Mouse (Mus musculus) spleen, adult 12 weeks (tissue): ENCODE measurements around the gene Tspan14.

Experiments
- DNase-seq: peaks from one replicate; pipeline ENCODE4 v3.0.0; 2022; ENCODE audit warnings: low spot score

The Tspan14 gene

DNA sequence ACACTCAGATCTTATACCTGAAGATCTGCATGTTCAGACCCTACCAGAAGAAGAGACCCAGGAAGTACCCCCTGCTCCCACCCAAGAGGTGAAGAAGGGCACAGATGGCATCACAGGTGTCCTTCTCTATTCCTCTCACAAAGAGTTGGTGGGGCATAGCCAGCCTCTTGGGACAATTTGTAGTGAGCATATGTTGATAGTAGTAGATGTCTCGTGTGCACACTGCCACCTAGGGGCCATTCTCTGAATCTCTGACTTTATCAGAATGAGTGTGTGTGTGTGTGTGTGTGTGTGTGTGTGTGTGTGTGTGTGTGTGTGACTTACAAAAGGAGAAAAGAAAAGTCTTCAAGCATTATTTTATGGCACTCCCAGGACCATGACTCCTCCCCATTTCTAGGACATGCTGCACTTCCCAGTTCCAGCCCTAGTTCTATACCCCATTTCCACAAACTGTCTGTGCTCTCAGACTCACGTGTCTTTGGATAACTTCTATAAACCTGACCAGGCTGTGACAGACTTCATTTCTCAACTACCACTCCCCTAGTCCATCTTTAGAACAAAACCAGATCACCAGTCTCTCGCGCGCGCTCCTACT is 8.6 kb upstream of the Tspan14 start:
- peak; percentile 55 for DNase-seq

DNA sequence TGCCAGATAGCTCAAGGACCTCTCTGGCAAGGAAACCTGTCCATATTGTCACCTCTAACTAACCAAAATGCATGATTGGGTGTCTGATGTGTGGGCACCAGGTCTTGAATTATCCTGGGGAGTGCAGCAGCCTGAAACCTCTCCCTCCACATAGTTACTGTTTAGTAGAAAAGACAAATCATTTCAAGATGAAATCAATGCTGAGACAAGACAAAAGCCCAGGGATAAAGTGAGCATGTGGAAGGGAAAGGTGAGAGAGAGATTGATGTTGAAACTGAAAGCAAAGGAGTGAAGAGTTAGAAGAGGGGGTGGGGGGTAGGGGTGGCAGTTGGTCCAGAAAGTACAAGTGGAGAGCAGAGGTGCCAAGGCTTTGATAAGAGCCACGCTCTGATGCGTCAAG is 1.4 kb upstream of the Tspan14 start:
- DNase-seq: no peak

DNA sequence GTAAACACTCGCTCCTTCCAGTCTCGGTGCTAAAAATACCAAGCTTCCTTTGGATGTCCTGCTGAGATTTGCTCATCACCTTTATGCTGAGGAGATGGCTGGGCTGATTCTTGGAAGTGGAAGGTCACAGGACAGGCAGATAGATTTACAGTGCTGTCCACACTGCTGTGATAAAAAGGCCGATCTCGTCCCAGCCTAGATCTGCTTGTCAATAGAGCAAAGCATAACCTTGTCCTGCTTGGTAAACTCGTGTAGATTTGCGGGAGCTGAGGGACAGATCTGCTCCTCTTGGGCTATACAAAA is 942 bp upstream of the Tspan14 start:
- no peak for DNase-seq

DNA sequence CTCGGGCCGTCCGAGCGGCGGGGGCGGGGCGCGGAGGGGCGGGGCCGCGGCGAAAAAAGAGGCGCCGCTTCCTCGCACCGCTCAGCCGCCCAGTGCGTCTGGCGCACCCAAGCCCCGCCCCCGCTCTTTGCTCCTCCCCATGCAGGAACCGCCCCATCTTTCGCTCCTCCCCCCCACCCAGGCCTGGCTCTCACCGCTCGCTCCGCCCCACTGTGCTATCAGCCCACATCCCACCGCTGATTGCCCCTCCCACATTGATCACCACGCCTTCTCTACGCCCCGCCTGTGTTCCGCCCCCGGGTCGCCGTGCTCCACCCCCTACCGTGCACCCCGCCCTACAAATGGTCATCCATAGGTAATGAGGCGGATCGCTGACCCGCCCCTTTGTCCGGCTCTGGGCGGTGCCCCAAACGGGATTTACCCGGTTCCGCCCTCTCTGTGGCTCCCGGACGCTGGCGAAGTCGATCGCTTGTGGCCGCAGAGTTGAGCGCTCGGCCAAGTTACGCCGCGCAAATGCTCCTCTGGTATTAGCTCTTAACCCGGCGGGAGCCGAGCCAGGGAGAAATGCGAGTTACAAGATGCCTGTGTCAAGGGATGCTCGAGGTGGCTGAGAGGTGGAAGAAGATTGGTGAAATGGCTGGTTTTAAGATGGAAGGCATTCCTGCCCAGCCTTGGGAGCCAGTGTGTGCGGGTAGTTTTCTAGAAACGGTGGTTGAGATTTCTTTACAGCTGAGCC is 423 bp upstream of the Tspan14 start:
- peak; percentile 97 for DNase-seq

DNA sequence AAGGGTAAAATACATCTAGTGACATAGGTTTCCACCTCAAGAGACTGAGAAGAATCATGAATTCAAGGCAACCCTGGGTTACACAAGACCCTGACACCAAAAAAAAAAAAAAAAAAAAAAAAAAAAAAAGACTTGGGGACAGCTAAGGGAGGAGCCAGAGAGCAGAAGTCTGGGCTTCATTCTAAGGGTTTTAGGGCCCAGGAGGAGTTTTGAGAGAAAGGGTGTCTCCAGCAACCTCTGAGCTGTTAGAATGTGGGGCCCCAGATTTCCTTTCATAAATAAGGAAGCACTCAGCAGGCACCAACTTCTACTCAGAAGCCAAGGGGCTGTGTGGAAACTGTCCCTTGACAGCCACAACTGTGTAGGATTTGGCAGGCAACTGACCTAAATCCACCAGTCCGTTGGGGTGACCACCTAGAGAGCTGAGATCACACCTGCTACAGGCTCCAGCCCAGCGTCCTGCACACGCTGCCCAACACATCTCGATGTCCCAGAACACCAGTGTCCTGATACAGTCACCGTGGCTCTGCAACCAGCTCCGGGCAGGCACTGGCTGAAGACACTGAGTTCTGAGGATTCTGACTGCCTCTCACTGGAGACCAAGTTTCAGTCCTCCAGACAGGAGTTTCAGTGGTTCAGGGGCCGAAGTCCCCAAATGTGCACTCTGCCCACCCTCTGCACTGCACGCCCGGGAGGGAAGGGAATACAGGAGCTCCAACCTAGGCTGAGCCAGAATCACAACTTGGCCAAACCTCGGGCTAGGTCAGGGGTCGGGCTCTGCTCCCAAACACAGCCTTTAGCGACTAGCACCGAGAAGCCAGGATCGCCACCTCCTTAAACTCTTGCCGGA is 875 bp downstream of the Tspan14 start:
- DNase-seq: no peak

DNA sequence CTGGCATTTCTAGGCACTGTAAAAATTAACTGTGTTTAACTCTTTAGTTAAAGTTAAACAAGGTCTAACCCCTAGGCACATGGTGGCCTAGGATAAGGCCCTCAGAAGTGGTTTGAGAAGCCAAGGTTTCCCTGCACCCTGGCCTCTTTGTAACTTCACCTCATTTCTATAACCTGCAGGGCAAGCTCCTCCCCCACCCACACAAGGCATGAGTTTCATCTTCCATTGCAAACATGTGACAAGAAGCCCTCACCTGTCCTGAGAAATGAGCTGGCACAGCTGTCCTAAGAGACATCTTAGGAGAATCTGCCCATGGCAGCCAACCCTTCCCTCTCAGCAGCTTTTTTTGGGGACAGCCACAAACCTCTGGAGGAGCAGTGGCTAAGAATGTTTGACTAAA is 1.7 kb downstream of the Tspan14 start:
- DNase-seq: no peak

DNA sequence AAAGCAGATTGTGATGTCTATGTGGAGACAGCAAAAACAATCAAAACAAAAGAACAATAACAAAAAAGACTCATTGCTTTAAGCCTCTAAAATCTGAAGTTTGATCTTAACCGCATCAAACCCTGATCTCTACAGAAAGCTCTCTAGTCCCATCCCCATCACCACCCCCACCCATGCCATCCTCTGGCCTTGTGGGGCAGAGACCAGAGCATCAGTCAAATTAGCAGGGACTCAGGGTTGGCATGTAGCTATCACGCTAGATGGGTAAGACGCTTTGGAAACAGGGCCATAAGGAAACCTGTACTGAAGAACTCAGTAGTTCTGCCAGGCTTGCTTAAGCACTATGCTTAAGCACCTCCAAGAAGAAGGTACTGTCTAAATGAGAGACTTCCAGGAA is 2.4 kb downstream of the Tspan14 start:
- no peak for DNase-seq

DNA sequence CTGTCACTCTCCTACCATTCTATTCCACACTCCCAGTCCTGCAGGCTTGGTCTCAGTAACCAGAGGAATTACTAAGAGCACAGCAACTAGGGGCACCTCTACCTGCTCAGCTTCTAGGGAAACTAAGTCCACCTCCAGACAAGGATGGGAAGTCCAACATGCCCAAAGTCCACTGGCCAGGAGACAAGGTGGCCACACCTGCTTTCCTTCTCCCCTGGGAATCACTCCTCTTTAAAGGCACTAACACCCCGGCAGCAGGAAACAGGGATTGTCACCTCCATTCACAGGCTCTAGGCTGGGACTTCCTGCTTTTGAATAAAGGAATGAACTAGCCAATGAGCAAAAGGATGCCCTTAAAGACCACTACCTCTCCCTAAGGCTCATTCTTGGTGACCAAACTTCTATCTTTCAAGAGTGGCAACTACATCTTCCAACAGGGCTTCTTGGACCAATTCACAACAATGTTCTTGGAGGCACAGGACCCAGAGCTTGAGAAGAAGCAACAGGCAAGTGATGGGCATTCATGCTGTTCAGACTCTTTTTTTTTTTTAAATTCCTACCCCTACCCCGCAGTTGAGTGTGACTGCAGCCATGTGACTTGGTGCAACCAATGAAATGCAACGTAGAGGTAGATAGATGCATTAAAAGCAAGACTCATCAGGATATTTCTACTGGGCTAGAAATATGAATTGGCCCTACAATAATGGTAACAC is 3.0 kb downstream of the Tspan14 start:
- no peak for DNase-seq

DNA sequence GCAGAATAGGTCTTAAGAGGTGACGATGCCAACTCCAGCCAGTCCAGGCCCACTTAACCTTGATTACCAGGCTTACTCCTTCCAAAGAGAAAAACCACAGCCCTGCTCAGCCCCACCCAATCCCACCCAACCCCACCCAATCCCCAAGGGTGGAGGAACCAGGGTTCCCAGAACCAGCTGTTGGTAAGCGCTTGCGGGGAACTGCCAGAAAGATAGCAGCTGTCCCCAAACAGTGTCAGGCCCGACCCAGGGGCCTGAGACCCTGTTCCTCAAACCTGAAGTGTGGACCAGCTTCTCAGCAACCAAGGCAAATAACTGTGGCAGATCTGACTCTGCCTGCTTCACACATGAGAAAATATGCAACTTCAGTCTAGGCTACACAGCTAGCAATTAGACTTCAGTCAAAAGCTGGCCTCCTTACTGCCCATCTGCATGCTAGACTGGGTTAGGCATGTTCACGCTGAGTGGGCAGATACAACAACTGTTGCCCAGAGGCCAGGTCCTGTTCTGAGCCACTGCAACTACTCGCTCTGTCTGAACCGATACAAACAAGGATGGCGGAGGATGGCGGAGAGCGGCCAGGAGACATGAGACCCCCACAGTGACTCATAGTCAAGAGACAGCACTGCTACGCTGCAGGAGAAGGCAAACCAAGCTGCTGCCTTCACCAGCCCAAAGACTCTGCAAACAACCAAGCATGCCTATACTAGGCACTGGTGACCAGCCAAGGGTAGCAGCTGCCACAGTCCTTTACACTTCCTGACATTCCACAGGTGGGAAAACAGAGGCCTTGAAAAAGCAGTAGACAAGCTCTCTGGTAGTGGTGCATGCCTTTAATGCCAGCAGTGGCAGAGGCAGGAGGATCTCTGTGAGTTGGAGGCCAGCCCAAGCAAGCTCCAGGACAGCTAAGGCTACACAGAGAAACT is 4.0 kb downstream of the Tspan14 start:
- DNase-seq: no peak

DNA sequence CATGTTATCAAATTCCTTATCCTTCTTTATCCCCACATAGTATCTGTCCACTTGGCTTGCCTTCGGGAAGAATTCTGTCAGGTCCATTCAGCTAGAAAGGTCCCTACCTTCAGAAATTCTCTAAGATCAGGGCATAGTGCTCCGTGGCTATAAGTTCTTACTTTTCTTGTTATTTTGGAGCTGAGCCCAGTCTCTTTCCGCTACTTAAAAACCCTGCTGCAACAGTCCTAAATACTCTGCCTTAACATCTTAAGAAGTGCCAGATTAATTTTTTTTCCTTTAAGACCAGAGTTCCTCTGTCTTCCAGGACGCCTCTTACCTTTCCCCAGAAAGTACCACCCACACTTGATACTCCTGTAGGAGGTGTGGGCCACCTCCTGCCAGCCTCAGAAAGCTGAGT is 6.4 kb downstream of the Tspan14 start:
- DNase-seq: no peak

DNA sequence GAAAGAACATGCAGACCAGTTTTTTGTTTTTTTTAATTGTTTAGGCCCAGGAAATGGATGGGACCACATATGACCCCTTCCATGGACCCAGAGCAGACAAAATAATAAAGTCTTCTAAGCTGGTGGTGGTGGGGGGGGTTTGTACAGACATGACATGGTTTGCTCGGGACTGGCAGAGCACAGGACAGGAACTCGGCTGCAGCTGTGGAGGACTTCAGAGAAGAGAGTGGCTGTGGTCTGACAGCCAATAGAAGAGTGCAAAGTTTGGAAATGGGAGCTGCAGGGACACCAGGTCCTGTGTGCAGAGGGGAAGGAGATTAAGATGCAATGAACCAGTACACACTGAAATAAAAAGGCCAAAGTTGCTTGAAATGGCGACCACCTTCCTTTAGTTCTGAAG is 7.0 kb downstream of the Tspan14 start:
- DNase-seq: no peak

DNA sequence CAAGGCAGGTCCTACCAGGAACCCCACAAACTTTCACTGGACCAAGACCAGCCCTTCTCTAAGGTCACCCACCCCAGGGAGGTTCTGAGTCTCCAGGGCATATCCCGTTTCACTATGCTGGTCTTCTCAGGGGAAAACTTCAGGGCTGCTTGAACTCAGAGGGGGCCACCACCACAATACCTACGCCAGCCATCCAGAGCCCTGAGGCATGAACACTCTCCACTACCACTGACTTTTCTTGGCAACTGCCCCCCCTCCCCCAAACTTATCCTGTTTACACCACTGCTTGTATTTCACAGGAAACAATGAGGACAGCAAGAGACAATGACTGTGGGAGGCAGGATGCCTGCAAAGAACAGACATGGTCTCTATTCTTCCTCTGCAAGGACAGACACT is 7.6 kb downstream of the Tspan14 start:
- DNase-seq: no peak

DNA sequence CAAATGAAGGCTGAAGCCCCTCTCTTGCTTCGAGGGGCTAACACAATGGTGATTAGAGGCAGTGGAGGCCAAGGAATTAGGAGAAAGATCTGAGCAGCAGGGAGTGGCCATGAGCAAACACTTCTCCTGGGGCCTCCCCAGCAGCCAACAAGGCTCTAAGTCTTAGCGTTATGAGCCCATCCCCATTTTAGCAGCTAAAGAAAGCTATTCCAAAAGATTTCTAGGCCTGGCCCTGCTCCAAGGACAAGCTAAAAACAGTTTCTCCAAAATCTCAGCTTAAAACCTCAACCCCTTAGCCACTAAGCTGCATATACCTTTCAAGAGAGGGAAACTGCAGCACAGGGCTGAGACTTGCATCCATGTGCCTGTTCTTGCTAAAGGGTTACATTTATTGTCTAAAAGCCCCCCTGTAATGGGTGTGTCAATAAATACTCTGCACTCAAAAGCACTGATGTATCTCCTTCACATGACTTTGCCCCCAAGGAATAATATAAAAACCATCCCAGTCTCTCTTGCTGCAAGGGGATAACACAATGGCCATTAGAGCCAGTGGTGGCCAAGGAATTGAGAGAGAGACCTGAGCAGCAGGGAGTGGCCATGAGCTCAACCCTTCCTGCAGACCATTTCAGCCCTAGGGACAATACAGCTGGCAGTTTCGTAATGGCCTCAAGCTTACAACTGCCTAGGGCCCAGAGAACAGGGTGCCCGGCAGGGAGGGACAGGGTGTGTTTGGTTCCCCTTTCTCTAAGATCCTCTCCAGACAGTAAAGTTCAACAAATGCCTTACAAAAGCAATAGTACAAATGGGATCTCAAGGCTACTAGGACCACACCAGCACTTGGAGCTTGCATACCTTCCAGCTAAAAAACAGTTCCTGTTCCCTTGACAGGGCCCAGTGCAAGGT is 8.3 kb downstream of the Tspan14 start:
- DNase-seq: no peak

DNA sequence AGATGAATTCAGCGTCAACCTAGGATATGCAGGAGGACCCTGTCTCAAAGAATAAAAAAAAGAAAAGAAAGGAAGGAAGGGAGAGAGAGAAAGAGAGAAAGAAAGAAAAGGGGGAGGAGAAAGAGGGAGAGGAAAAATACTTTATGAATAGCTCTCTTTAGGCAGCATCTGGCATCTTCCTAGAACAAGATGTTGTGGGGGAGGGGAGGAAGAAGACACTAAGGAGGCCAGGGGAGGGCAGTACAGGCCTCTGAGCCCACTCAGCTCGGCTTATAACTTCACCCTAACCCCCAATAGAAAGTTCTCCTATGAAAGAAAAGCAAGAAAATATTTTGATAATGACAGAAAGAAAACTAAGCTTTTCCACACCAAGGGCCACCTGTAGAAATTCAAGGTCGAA is 9.0 kb downstream of the Tspan14 start:
- no peak for DNase-seq

DNA sequence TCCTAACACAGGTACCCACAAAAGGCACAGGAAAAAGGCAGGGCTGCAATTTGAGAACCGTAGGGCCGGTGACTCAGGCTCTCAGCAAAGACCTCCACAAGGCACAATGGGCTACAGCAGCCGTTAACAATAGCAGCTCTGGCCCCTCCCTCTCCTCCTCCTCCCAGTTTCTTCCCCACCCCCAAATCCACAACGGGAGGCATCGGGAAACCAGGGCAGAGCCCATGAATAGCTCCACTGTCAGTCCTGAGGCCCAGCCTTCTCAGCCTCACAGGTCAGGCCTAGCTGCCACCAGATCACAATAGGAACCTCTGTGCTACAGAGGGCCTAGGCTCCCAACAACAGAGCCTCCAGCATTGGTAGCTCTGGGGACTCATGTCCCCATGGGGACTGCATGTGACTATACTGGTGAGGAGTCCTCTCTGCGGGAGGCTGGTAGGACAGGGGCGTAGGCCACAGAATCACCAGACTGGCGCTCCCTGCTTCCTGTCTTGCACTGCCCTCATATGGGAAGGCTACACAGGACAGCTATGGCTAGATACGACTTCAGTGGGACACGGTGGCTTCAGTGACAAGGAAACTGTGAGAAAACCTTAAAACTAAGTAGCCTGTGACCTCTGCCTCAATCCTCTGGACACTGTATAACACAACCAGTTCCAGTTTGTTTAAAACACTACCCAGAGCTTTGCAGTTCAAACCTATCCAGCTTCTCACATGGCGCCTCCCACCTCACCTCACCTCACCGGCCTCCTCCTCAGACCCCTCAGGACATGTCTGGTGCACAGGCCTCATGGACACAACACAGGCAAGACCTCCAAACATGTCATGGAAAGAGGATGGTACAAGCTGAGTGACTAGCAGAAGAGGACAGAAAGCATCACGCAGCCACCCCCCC is 10.1 kb downstream of the Tspan14 start:
- DNase-seq: no peak

DNA sequence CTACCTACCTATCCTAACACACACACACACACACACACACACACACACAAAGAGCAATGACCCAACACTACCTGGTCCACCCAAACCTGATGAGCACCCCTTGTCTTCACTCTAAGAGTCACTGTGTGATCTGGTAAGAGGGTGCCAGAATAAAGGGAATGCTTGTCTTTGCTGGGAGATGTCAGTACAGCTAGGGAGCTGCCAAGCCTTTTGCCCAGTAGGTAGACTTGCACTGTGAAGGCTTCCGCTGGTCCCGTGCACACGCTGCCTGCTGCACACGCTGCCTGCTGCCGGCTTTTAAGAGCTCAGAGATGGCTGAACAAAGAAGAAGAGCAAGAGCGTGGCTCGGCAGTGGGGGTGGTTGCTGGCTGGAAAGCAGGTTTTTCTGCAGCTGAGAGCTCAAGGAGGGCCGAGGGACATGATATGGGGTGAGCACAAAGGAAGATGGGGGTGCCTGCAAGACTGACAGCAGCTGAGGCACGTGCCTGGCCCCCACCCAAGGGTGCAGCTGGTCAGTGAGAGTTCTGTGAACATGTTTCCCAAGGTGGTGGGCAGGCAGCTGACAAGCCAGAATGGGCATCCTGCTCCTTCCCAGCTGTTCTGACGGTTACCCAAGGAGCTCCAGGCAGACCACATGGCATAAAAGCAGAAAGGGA is 10.9 kb downstream of the Tspan14 start:
- no peak for DNase-seq

DNA sequence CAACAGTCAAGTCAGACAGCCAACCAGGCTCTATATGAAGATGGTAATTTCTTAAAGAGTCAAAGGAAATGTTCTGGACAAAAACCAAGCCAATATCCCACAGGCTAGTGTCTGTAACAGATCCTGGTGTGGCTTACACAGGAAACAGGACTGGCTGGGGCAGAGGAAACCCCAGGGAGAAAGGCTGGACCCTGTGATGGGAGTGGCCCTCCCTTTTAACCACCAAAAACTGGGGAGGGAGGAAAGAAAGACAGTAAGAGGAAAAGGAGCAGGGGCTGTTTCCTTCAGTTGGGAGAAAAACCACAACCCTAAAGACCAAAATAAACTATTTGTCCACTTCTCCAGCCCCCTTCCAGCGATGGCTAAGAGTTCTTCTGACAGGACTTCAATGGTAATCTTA is 11.5 kb downstream of the Tspan14 start:
- no peak for DNase-seq

DNA sequence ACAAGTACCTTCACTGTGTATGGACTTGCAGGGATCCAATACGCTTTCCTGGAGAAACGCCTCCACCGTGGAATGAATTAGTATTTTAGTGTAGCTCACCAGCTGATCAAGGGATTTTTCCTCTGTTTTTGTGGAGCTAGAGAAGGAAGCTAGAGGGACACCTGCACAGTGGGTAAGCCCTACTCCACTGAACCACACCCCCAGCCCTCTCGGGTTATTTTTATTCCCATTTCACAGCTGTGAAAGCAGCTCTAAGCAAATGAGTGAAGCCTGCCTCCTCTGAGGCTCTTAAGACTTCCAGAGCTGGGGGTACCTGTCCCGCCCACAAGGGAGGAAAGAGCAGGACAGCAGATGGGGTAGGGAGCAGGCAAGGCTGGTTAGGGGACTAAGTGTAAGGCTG is 13.2 kb downstream of the Tspan14 start:
- no peak for DNase-seq

DNA sequence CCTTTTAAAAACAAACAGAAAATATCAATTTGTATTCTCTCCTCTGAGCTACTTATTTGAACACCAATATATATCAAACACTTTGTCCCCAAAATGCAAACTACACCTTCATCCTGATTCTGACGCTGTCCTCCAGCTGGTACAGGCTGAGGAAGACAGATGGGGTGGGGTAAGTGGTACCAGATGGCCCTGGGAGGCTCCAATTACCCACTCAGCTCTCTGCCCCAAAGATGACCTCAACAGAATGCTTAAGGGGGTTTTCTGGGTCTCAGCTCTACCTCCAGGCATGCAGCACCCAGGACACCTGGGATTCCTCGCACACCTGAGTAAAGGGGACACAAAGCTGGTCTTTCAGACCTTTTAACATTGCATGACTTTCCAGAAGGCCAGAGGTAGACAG is 13.9 kb downstream of the Tspan14 start:
- DNase-seq: no peak
